In the genomic region with DNA sequence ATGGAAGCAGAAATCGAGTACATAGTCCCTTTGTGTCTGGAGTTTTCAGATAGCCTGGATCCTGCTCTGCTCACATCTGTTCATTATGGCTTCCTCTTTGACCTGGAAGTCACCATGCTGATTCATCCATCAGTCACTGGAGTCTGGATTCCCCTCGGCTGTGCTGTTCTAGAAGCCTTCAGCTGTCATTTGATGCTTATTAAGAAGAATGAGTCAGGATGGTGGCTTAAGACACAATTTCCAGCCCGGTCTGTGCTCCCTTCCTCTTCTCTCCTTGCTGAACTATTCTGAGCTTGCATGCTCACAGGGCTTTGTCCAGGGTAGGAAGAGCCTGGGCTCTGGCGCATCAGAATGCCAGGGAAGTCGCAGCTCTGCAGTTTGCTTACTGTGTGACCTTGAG, we compare ENCODE assay signal across 30 mouse cellular contexts.
DNase-seq lines count a peak whose midpoint lies in the region; ATAC-seq and TF ChIP-seq lines count a peak whose summit lies in the region.
"Had no signal": no experiment of that assay in that cellular context is flagged by ENCODE, and none has a peak within 500 bp of the region (broad histone marks: within the 10 kb centered on the region; RNA-seq: fewer than 3 reads in every experiment).

No protein-coding gene starts in this region.

- H3K79me2 ChIP-seq in macrophage (ENCODE audit: inconsistent target), result no peaks in the 10 kb centered on the region

- H3K36me3 ChIP-seq in macrophage (ENCODE audit: inconsistent target), result no peaks in the 10 kb centered on the region
- H3K36me3 ChIP-seq: embryonic facial prominence, embryonic 13.5 days; forebrain, embryonic 15.5 days; G1E; heart, embryonic 13.5 days; limb, embryonic 13.5 days; liver, embryonic 13.5 days; neural tube, embryonic 13.5 days had no signal

- no peak for ATAC-seq in erythroid progenitor cell, adult 5-6 weeks (replicated peaks; ENCODE audit: low FRiP score, poor library complexity, severe bottlenecking)
- ATAC-seq: forebrain, embryonic 15.5 days; hindbrain, postnatal 0 days; intestine, embryonic 16.5 days had no signal

- H3K27ac ChIP-seq in macrophage, result peak overlapping the region; percentile 41
- no peak overlapping the region for H3K27ac ChIP-seq in left cerebral cortex, adult 2 months
- H3K27ac ChIP-seq: embryonic facial prominence, embryonic 13.5 days; forebrain, embryonic 15.5 days; heart, adult 2 months; heart, embryonic 13.5 days; hindbrain, postnatal 0 days; limb, embryonic 13.5 days; liver, embryonic 13.5 days; neural tube, embryonic 13.5 days had no signal

- intact Hi-C loops in left cerebral cortex, adult 2 months (cut with DNase I), result no loop called here

- TF ChIP-seq POLR2A in lung, adult 2 months (IDR thresholded peaks at IDR 0.05; ENCODE audit: borderline replicate concordance, extremely low read depth, low read depth, low read length), result no peak

- DNase-seq in 3T3-L1 (ENCODE audit: low read depth, low spot score) (peak; percentile 88), A20 (ENCODE audit: low read depth, low spot score) (peak; percentile 35)
- DNase-seq in adrenal gland, postnatal 14 days, result peak; percentile 23
- no peak for DNase-seq in left cerebral cortex, adult 2 months (ENCODE audit: extremely low spot score in 1 of 2, low spot score in 2 of 2)
- no peak for DNase-seq in lung, adult 2 months
- DNase-seq: cerebellum, adult 11 months; cerebellum, postnatal 10 days; embryo, embryonic 11 days; gastrocnemius, postnatal 14 days; heart, adult 2 months; heart, postnatal 14 days; kidney, adult 9 months; kidney, postnatal 14 days; layer of hippocampus, postnatal 36 days; liver, embryonic 13.5 days; lung, embryonic 14.5 days; lung, postnatal 36 days; midbrain, embryonic 14.5 days; retina, postnatal 1 day; thymus, postnatal 14 days had no signal

- no peaks in the 10 kb centered on the region for H3K4me1 ChIP-seq in lung, adult 2 months (ENCODE audit: control insufficient read depth, insufficient read depth, low read length)
- H3K4me1 ChIP-seq: embryonic facial prominence, embryonic 13.5 days; forebrain, embryonic 15.5 days; heart, embryonic 13.5 days; limb, embryonic 13.5 days; liver, embryonic 13.5 days; neural tube, embryonic 13.5 days had no signal

- H3K4me3 ChIP-seq in macrophage (ENCODE audit: inconsistent target), result no peak overlapping the region
- no peak overlapping the region for H3K4me3 ChIP-seq in left cerebral cortex, adult 2 months
- no peak overlapping the region for H3K4me3 ChIP-seq in lung, adult 2 months (replicated peaks; ENCODE audit: extremely low read depth, low read depth, low read length)
- H3K4me3 ChIP-seq: embryonic facial prominence, embryonic 13.5 days; forebrain, embryonic 15.5 days; heart, adult 2 months; heart, embryonic 13.5 days; limb, embryonic 13.5 days; liver, embryonic 13.5 days; neural tube, embryonic 13.5 days had no signal

- WGBS in macrophage (ENCODE audit: missing documents), result 53% methylated on average over 5 of the region's 5 CpGs
- 60% methylated on average over 5 of the region's 5 CpGs for WGBS in lung, adult 2 months

- no peak for TF ChIP-seq CTCF in left cerebral cortex, adult 2 months (IDR thresholded peaks at IDR 0.05)
- TF ChIP-seq CTCF in lung, adult 2 months (IDR thresholded peaks at IDR 0.05; ENCODE audit: insufficient read depth, low read length), result no peak

Comparison
In these comparisons a context has a peak if more than half of its experiments do, and no peak if none do; other contexts are left out.
1. DNase-seq: peak in 3T3-L1 (single experiment), A20 (single experiment) and adrenal gland, postnatal 14 days (single experiment); none in left cerebral cortex, adult 2 months (0 of 2) and lung, adult 2 months (single experiment).